Mouse (Mus musculus) kidney, adult 11 months (tissue): Measurements from ENCODE around the gene Wdr60.

ENCODE experiments used
- DNase-seq: peaks from one replicate; pipeline ENCODE4 v3.0.0; 2022

Gene Wdr60

GRCm38 (mm10) chr12:116182376-116182775 is 80.4 kb downstream of the Wdr60 start:
- DNase-seq = no peak

GRCm38 (mm10) chr12:116181436-116182050 is 81.3 kb downstream of the Wdr60 start:
- no peak for DNase-seq

- no peak for DNase-seq
Observed at GRCm38 (mm10) chr12:116176930-116177329, 85.9 kb downstream of the Wdr60 start.

GRCm38 (mm10) chr12:116169666-116170065 is 93.2 kb downstream of the Wdr60 start:
- DNase-seq = no peak

GRCm38 (mm10) chr12:116165368-116165767 is 97.5 kb downstream of the Wdr60 start:
- no peak for DNase-seq

- DNase-seq = no peak
Observed at GRCm38 (mm10) chr12:116159695-116160094, 103.1 kb downstream of the Wdr60 start.

- DNase-seq = no peak
Observed at GRCm38 (mm10) chr12:116159223-116159622, 103.6 kb downstream of the Wdr60 start.

- DNase-seq = no peak
Observed at GRCm38 (mm10) chr12:116156792-116157532, 105.9 kb downstream of the Wdr60 start.
